Mouse (Mus musculus): Measurements from ENCODE around the gene Rfng. TPM values are rescaled to one million over a fixed set of nuclear protein-coding genes. Genes with fewer than 3 reads are reported as not detected.
"Not testable (repeated sequence)": the region's sequence is repeated elsewhere in the genome, so short reads cannot be mapped to it uniquely, and the experiment has no call there.

Rfng gene
- polyA plus RNA-seq, 1 experiment from 2014 or later, result 87.0 TPM

DNA sequence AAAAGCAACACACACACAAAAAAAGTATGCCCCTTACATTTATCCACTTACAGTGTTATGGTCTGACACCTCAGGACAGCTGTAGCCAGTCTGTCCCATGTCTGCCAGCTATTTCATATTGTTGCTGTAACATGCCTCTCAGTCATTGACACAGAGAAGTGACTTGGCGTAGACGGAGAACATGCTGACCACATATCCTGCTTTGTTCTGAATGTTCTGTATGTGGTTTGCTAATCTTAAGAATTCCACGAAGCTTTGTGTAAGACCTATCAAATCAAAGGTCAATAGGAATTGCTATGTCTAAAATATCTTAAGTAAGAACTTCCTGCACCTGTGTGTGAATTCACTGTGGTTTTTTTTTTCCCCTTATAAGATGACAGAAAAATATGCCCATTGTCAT, 14.2 kb upstream of the Rfng start:
- Histone ChIP-seq H3K4me3 (replicated peaks; ENCODE audit: low read length) (no peak overlapping the region), H3K9ac (no peak overlapping the region), H3K27ac (no peak overlapping the region), H3K27me3 (ENCODE audit: control insufficient read depth, insufficient read depth, low read length) (no peaks in the 10 kb centered on the region), H3K4me1 (replicated peaks; ENCODE audit: control insufficient read depth, insufficient read depth, low read length) (peaks cover 13% of the 10 kb centered on the region), H3K4me2 (replicated peaks) (no peak overlapping the region), H3K9me3 (ENCODE audit: control insufficient read depth, low read length) (no peaks in the 10 kb centered on the region), H3K36me3 (replicated peaks; ENCODE audit: control insufficient read depth, insufficient read depth) (peaks cover 9% of the 10 kb centered on the region)
- DNase-seq (ENCODE audit: low spot score) (no peak), ATAC-seq (ENCODE audit: low FRiP score) (no peak)
- 89% methylated on average over 3 of the region's 3 CpGs for WGBS

DNA sequence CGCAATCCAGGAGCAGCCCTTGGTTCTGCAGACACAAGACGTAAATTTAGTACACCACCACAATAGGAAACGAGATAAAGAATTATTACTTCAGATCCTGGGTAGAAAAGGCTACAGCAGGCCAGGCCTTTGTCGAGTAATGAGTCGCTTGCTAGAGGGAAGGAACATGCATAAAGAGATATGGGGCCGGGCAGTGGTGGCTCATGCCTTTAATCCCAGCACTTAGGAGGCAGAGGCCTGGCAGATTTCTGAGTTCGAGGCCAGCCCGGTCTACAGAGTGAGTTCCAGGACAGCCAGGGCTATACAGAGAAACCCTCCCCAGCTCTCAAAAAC, 12.6 kb upstream of the Rfng start:
- peak; percentile 5; the same call in 1 of the 2 replicates for ATAC-seq (ENCODE audit: low FRiP score)
- Histone ChIP-seq H3K27me3 (ENCODE audit: control insufficient read depth, insufficient read depth, low read length) (no peaks in the 10 kb centered on the region), H3K9ac (peak overlapping the region; percentile 91), H3K4me3 (replicated peaks; ENCODE audit: low read length) (peak overlapping the region; percentile 80; the same call in 1 of the 2 replicates), H3K36me3 (replicated peaks; ENCODE audit: control insufficient read depth, insufficient read depth) (peaks cover 26% of the 10 kb centered on the region), H3K9me3 (ENCODE audit: control insufficient read depth, low read length) (no peaks in the 10 kb centered on the region), H3K4me2 (replicated peaks) (peak overlapping the region; percentile 99), H3K27ac (peak overlapping the region; percentile 82), H3K4me1 (replicated peaks; ENCODE audit: control insufficient read depth, insufficient read depth, low read length) (peaks cover 13% of the 10 kb centered on the region)
- WGBS, result 23% methylated on average over 8 of the region's 8 CpGs
- DNase-seq (ENCODE audit: low spot score), result no peak

DNA sequence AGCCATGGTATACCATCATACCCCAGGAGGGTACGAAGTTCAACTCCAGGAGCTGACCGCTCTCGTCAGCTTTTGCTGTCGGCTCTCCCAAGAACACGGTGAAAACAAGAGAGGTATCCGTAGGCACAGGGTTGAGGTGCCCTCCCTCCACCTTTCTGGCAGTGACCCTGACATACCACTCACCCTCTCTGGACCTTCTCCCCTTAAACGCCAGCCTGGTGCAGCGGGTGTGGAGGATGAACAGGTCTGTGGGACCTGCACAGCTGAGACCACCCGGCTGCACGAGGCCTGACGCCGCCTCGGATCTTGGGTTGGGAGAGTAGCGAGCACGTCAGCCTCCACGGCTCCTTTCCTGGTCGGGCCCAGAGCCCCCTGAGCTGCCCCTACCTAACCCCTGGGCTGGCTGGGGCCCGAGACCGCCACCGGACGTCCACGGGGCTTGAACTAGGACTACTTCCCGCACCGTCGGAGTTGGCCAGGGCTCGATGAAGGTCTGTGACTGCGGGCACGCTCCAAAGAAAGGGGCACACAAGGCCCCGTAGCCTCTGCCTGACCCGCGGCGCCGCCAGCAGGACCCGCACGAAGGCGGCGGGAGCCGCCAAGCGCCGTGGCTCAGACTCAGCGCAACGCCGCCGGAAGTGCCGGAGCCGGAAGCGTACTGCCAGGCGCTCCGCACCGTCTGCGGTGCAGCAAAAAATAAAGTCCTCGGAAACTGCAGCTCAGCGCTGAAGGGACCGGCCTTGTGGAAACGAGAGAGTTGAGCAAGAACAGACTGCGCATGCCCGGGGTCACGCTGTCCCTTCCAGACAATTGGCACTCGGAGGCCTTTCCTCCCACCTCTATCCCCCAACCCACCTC, 12.0 kb upstream of the Rfng start, which contains the start of gene Dus1l:
Gene Dus1l (minus strand): TSS at position 648 of the 858 bp plus-strand sequence.
- Histone ChIP-seq H3K9me3 (ENCODE audit: control insufficient read depth, low read length) (no peaks in the 10 kb centered on the region), H3K4me3 (replicated peaks; ENCODE audit: low read length) (peak within 1 kb of the TSS; percentile 80), H3K36me3 (replicated peaks; ENCODE audit: control insufficient read depth, insufficient read depth) (peaks cover 32% of the 10 kb centered on the region), H3K27ac (peak within 1 kb of the TSS; percentile 82), H3K4me1 (replicated peaks; ENCODE audit: control insufficient read depth, insufficient read depth, low read length) (peaks cover 13% of the 10 kb centered on the region), H3K9ac (peak within 1 kb of the TSS; percentile 91), H3K4me2 (replicated peaks) (peak within 1 kb of the TSS; percentile 99), H3K27me3 (ENCODE audit: control insufficient read depth, insufficient read depth, low read length) (no peaks in the 10 kb centered on the region)
- ATAC-seq (ENCODE audit: low FRiP score) (peak; percentile 89), DNase-seq (ENCODE audit: low spot score) (peak; percentile 99)
- WGBS, result 3% methylated on average over 59 of the region's 59 CpGs

DNA sequence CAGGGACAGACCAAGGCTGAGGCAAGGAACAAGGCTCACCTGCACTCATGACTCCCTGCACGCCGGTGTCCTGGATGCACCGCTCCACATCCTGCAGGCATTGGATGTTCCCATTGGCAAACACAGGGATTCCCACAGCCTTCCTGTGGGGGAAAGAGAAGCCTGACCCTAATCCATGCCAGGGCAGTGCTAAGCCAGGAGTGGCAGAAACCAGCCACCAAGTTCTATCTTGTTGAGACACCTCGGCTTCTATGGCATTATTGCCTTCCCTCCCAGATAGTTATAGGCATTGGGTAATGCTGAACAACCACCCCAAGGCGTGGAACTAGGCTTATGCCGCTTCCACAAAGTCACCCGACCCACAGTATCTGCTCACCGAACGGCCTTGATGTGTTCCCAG, 8.6 kb upstream of the Rfng start:
- no peak overlapping the region for H3K9ac ChIP-seq
- H3K4me2 ChIP-seq (replicated peaks), result no peak overlapping the region
- ATAC-seq (ENCODE audit: low FRiP score), result no peak
- no peaks in the 10 kb centered on the region for H3K9me3 ChIP-seq (ENCODE audit: control insufficient read depth, low read length)
- peaks cover 8% of the 10 kb centered on the region for H3K4me1 ChIP-seq (replicated peaks; ENCODE audit: control insufficient read depth, insufficient read depth, low read length)
- H3K36me3 ChIP-seq (replicated peaks; ENCODE audit: control insufficient read depth, insufficient read depth), result peaks cover 63% of the 10 kb centered on the region
- no peak overlapping the region for H3K27ac ChIP-seq
- no peak overlapping the region for H3K4me3 ChIP-seq (replicated peaks; ENCODE audit: low read length)
- DNase-seq (ENCODE audit: low spot score), result no peak
- no peaks in the 10 kb centered on the region for H3K27me3 ChIP-seq (ENCODE audit: control insufficient read depth, insufficient read depth, low read length)
- 96% methylated on average over 9 of the region's 9 CpGs for WGBS

DNA sequence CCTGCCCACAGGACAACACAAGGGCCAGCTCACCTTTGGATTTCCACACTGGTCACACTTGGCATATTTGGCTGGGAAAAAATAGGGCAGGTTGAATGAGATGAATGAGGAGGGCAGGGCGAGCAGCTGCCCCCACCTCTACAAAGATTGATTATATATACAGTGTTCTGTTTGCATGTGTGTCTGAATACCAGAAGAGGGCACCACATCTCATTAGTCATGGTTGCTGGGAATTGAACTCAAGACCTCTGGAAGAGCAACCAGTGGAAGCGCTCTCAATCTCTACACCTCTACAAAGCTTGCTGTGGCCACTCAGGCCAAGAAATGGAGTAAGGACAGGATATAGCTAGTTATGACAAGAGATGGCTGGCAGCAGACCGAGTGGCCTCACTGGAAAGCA, 5.8 kb upstream of the Rfng start:
- WGBS, result 92% methylated on average over 3 of the region's 3 CpGs
- ATAC-seq (ENCODE audit: low FRiP score), result no peak
- peaks cover 82% of the 10 kb centered on the region for H3K36me3 ChIP-seq (replicated peaks; ENCODE audit: control insufficient read depth, insufficient read depth)

DNA sequence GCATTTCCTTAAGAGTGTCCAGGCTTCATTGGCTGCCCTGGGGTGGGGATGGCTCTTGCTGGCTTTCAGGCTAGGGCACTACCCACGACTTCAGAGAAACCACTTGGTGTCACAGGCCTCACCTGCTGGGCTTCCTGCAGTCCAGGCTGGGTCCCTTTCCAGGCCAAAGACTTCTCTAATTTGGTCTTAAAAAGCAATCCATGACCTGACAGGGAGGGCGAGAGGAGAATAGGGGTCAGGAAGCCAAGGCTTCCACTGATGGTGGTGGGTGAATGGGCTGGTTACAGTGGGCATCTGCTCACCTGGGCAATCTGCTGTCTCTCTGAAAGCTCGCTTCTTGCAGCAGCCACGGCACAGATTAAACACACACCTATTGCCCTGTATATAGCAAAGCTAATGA, 5.3 kb upstream of the Rfng start:
- H3K27me3 ChIP-seq (ENCODE audit: control insufficient read depth, insufficient read depth, low read length), result no peaks in the 10 kb centered on the region
- H3K9me3 ChIP-seq (ENCODE audit: control insufficient read depth, low read length), result no peaks in the 10 kb centered on the region
- 84% methylated on average over 4 of the region's 4 CpGs for WGBS
- H3K4me1 ChIP-seq (replicated peaks; ENCODE audit: control insufficient read depth, insufficient read depth, low read length), result peaks cover 7% of the 10 kb centered on the region
- DNase-seq (ENCODE audit: low spot score), result no peak
- H3K4me2 ChIP-seq (replicated peaks), result no peak overlapping the region
- ATAC-seq (ENCODE audit: low FRiP score), result no peak
- H3K4me3 ChIP-seq (replicated peaks; ENCODE audit: low read length), result no peak overlapping the region
- no peak overlapping the region for H3K9ac ChIP-seq
- peaks cover 80% of the 10 kb centered on the region for H3K36me3 ChIP-seq (replicated peaks; ENCODE audit: control insufficient read depth, insufficient read depth)
- no peak overlapping the region for H3K27ac ChIP-seq

More for the DNA sequence above, 5.8 kb upstream of the Rfng start:
- Histone ChIP-seq H3K27ac (no peak overlapping the region), H3K4me3 (replicated peaks; ENCODE audit: low read length) (no peak overlapping the region), H3K9ac (no peak overlapping the region), H3K4me2 (replicated peaks) (no peak overlapping the region), H3K4me1 (replicated peaks; ENCODE audit: control insufficient read depth, insufficient read depth, low read length) (peaks cover 6% of the 10 kb centered on the region), H3K9me3 (ENCODE audit: control insufficient read depth, low read length) (no peaks in the 10 kb centered on the region), H3K27me3 (ENCODE audit: control insufficient read depth, insufficient read depth, low read length) (no peaks in the 10 kb centered on the region)
- DNase-seq (ENCODE audit: low spot score), result no peak

DNA sequence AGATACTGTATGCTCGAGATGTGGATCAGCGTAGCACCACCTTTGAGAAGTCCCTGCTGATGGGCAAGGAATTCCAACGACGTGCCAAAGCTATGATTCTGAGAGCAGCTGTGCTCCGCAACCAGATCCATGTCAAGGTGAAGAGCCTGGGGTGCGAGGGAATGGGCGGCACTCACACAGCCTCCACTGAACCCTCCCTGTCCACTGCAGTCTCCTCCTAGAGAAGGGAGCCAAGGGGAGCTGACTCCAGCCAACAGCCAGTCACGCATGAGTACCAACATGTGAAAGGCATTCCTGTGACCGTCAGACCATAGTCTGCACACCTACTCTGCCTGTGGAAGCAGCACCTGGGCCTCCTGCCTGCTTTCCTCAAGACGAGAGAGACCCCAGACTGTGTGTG, 4.5 kb upstream of the Rfng start:
- H3K4me3 ChIP-seq (replicated peaks; ENCODE audit: low read length); H3K27me3 ChIP-seq (ENCODE audit: control insufficient read depth, insufficient read depth, low read length); DNase-seq (ENCODE audit: low spot score); H3K9me3 ChIP-seq (ENCODE audit: control insufficient read depth, low read length); H3K27ac ChIP-seq; ATAC-seq (ENCODE audit: low FRiP score); H3K4me2 ChIP-seq (replicated peaks); H3K4me1 ChIP-seq (replicated peaks; ENCODE audit: control insufficient read depth, insufficient read depth, low read length); H3K9ac ChIP-seq: not testable (repeated sequence)
- H3K36me3 ChIP-seq (replicated peaks; ENCODE audit: control insufficient read depth, insufficient read depth), result peaks cover 75% of the 10 kb centered on the region
- WGBS, result 90% methylated on average over 9 of the region's 10 CpGs

DNA sequence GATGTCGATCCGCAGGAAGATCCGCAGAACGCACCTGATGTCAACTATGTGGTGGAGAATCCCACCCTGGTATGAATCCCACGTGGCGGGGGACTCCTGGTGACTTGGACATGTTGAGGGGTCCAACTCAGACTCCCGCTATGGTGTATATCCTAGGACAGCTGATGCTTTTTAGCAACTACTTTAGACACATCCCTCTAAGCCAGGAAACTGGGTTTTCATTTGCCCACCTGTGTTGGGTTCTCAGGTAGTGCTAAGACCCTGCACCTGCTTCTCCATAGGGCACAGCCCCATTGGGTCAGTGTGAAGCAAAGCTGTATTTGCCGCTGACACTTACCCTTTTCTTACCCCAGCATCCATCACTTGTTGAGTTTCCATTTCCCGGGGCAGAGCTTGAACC, 1.1 kb upstream of the Rfng start:
- H3K4me3 ChIP-seq (replicated peaks; ENCODE audit: low read length), result peak overlapping the region; percentile 99
- no peaks in the 10 kb centered on the region for H3K9me3 ChIP-seq (ENCODE audit: control insufficient read depth, low read length)
- ATAC-seq (ENCODE audit: low FRiP score) (no peak), DNase-seq (ENCODE audit: low spot score) (no peak)
- peak overlapping the region; percentile 98 for H3K9ac ChIP-seq
- no peak overlapping the region for H3K27ac ChIP-seq
- H3K4me1 ChIP-seq (replicated peaks; ENCODE audit: control insufficient read depth, insufficient read depth, low read length), result peaks cover 16% of the 10 kb centered on the region
- peak overlapping the region; percentile 94 for H3K4me2 ChIP-seq (replicated peaks)
- H3K36me3 ChIP-seq (replicated peaks; ENCODE audit: control insufficient read depth, insufficient read depth), result peaks cover 67% of the 10 kb centered on the region
- H3K27me3 ChIP-seq (ENCODE audit: control insufficient read depth, insufficient read depth, low read length), result no peaks in the 10 kb centered on the region
- 43% methylated on average over 9 of the region's 9 CpGs for WGBS

DNA sequence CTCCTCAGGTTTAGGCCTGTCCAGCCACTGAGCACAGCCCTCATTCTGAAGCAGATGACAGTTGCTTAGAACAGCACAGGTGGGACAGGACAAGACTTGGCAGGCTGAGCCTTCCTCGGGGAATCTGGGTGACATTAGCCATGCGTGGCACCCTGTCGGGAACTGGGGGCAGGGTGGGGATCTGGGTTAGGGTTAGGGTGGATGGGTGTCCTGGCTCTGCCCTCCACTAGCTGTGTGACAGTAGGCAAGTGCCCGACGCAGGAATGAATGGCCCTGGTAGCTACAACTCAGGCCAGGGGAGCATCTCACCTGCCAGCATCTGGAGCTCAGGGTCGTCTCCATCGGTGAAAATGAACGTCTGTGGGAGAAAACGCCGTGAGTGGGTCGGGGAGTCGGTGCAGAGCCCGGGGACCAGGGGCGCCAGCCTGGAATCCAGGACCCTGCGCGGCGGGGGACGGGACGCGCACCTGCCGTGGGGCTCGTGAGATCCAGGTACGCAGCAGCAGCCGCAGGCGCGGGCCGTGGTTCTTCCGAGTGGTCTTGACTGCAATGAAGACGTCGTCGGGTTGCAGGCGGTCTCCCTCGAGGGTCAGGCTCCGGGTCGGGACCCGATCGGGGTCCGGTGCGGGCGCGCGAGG, 462 bp downstream of the Rfng start:
- Histone ChIP-seq H3K36me3 (replicated peaks; ENCODE audit: control insufficient read depth, insufficient read depth) (peaks cover 67% of the 10 kb centered on the region), H3K4me3 (replicated peaks; ENCODE audit: low read length) (peak overlapping the region; percentile 99), H3K9me3 (ENCODE audit: control insufficient read depth, low read length) (no peaks in the 10 kb centered on the region), H3K4me2 (replicated peaks) (peak overlapping the region; percentile 94), H3K9ac (peak overlapping the region; percentile 98), H3K4me1 (replicated peaks; ENCODE audit: control insufficient read depth, insufficient read depth, low read length) (peaks cover 16% of the 10 kb centered on the region), H3K27me3 (ENCODE audit: control insufficient read depth, insufficient read depth, low read length) (no peaks in the 10 kb centered on the region), H3K27ac (peak overlapping the region; percentile 84)
- DNase-seq (ENCODE audit: low spot score), result peak; percentile 28
- ATAC-seq (ENCODE audit: low FRiP score), result 0 out of 2 replicates have a peak, but pooled peaks have one; percentile 18
- WGBS, result 1% methylated on average over 42 of the region's 42 CpGs
